Mouse (Mus musculus) spleen, adult 10 weeks (tissue): ENCODE results near the gene Cpn1. TPM values are rescaled to one million over a fixed set of nuclear protein-coding genes. Genes with fewer than 3 reads are reported as not detected.

Experiments used
- polyA plus RNA-seq: library from polyadenylated mRNA; stranded (reverse); fragments of 350-450 nt; fragmentation: Illumina TruSeq; extraction: RNeasy Lipid Tissue Mini Kit (QIAGEN cat#74804); gene quantifications from one replicate; pipeline ENCODE4 v1.2.3, GENCODE M21; 2015; ENCODE audit warnings: low replicate concordance; ENCODE audit not compliant: insufficient read depth

Gene Cpn1
- not detected for polyA plus RNA-seq

GRCm38 (mm10) chr19:43986069-43986794 is at the start of gene Cpn1:
Gene Cpn1 (minus strand): TSS chr19:43986556.

DNA sequence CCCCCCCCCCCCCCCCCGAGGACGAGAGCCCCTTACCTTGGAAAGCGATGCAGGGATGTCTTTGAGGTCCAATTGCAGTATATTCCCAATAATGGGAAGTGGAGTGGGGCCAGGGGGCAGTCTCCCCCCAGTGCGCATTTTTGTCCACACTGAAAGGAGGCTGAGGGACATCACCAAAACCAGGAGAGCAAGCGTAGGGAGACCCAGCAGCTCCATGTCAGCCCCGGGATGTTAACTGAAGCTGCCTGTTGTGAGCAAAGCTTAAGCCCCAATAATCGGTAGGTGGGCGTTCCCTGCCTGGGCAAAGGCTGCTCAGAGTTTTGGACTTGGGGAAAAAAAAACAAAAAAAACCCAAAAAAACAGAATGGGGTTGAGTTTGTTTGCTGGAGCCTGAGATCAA is 42.6 kb upstream of the Cpn1 start, which contains the start of gene Cyp2c23:
TSS of gene Cyp2c23 (minus strand) at position 237 of the 400 bp plus-strand sequence.

DNA sequence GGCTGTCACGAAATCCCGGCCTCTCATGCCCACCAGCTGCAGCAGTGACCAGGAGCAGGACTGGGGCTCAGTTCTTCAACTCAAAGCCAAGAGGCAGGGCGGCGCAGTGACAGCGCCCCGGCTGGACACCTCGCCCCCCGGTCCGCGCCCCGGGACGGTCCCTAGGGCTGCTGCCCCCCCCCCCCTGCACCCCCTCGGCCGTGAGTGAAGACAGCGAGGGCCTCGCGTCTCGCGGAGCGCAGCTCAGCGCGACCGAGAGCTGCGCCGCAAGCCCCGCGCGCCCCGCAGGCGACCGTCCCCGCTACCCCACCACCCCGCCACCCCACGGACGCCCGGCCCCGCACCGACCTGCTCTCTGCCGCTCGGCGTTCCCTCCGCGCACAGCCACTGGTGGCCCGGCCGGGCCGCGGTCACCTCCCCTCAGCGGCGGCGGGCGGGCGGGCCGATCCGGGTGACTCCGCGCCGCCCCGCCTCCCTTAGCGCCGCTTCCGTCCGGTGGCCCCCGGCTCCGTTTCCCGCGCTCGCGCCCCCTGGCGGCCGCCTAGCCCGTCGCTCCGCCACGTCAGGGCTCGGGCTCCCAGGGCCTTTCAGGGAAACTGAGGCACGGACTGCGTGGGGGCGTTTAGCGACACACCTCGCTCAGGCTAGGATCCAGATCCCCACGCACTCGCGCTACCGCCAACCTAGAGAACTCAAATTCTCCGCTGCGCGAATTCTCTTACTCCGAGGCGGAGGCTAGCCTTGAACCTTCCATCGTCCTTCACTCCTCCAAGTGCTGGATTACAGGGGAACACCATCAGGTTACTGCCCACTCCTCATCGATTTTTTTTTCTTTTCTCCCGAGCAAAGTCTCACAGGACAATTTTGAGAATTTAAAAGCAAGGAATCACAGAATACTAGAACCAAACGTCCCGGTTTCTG is 46.3 kb downstream of the Cpn1 start, which contains the start of gene Dnmbp:
TSS of gene Dnmbp (minus strand) at position 423 of the 921 bp plus-strand sequence.

Other genes starting within 250 kb of the Cpn1 start
- 27.6 TPM for gene Cutc, start 233.6 kb downstream of the Cpn1 start, polyA plus RNA-seq
- 14.5 TPM for gene Cox15, start 233.6 kb downstream of the Cpn1 start, polyA plus RNA-seq
- gene Abcc2, start 204.4 kb downstream of the Cpn1 start, polyA plus RNA-seq = 0.06 TPM
- gene Dnmbp, start 46.4 kb downstream of the Cpn1 start, polyA plus RNA-seq = 8.8 TPM
- gene Cyp2c23, start 42.7 kb upstream of the Cpn1 start, polyA plus RNA-seq = not detected
- gene Erlin1, start 83.2 kb upstream of the Cpn1 start, polyA plus RNA-seq = 38.1 TPM
- gene Chuk, start 120.9 kb upstream of the Cpn1 start, polyA plus RNA-seq = 173 TPM
- 39.6 TPM for gene Cwf19l1, start 149.3 kb upstream of the Cpn1 start, polyA plus RNA-seq
- gene Bloc1s2, start 159.9 kb upstream of the Cpn1 start, polyA plus RNA-seq = 179 TPM
- gene Pkd2l1, start 205.9 kb upstream of the Cpn1 start, polyA plus RNA-seq = not detected
- gene Scd3, start 216.7 kb upstream of the Cpn1 start, polyA plus RNA-seq = not detected